Mouse (Mus musculus) B cell, adult 2 months (primary cell): ENCODE measurements around the gene Srrd.

Experiments used
- DNase-seq, 2 experiments: peaks; one replicate each; pipeline ENCODE4 v3.0.0; 2022

The Srrd gene

DNA sequence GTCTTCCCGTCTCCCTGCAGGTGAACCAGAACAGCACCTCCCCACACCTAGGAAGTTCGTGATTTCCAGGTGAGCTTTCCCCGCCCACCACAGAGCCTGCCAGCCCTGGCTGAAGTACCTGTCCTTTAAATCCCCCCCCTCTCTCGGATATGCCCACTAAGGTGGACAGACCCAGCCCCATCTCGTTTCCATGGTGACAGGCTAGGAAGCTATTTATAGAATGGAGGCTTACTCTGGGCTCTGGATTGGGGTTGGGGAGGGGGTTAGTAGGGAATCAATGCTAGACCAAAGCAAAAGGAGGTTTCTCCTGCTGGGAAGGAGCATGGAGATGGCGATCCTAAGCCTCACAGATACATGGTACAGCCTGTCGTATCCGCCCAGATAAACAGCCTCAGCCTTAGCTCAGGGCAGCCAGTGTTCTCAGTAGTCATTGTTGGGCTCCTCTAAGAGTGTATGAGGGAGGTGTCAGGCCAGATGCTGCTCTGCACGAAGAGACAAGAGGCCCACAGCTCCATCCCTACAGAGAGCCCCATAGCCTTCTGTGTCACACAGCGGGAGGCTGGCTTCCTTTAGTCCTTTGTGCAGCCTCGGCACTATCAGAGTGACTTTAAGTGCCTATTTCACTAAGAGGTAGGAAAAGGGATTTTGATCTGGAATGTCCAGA, 29.5 kb downstream of the Srrd start:
- no peak for DNase-seq

DNA sequence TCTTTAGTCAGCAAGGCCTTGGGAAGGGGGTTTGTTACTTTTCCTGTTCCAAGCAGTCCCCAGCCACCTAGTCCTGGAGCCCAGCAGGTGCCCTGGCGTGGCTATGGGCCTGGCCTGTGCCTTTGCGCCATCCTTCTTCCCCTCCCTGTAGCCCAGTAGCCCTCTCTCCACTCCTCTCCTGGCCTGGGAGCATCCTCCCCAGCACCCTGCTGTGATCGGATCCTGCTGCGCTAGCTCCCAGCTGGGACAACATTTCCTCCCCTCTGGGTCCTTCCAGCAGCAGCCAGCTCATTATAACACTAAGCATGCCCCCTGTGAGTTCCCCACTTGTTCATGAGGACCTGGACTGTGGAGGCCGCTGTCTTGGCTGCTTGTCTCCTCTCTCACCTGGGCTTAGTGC, 37.0 kb downstream of the Srrd start:
- no peak for DNase-seq

- DNase-seq: no peak
These were observed 40.5 kb downstream of the Srrd start for GRCm38 (mm10) chr5:112302310-112302709.

- DNase-seq: no peak
These were observed 41.1 kb downstream of the Srrd start for GRCm38 (mm10) chr5:112301694-112302093.

GRCm38 (mm10) chr5:112300721-112301308, 42.0 kb downstream of the Srrd start:
- DNase-seq: no peak

- no peak for DNase-seq
These were observed 42.7 kb downstream of the Srrd start for GRCm38 (mm10) chr5:112300112-112300511.

GRCm38 (mm10) chr5:112299399-112299798, 43.4 kb downstream of the Srrd start:
- DNase-seq: no peak

- DNase-seq: no peak
These were observed 44.4 kb downstream of the Srrd start for GRCm38 (mm10) chr5:112298226-112298988.

DNA sequence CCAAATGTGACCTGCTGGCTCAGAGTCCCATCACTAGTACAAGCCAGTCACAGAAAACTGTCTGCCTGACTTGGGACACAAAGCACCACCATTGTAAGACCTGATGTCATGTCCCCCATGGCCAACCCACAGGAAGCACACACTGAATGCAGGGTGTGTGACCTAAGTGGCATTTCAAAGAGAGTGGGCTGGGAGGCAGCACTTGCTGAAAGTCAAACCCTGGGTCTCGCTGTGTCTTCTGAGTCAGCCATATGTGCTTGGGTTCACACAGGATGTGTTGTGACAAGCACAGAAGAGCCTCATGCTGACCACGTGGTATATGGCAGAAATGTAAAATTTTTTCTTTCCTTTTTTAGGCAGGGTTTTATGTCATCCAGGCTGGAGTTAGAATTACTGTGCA, 45.6 kb downstream of the Srrd start:
- DNase-seq: peak; percentile 46 to 55

- DNase-seq: no peak
These were observed 46.2 kb downstream of the Srrd start for GRCm38 (mm10) chr5:112296404-112297181.

GRCm38 (mm10) chr5:112295564-112295963, 47.3 kb downstream of the Srrd start:
- no peak for DNase-seq

- no peak for DNase-seq
These were observed 47.7 kb downstream of the Srrd start for GRCm38 (mm10) chr5:112295162-112295561.

DNA sequence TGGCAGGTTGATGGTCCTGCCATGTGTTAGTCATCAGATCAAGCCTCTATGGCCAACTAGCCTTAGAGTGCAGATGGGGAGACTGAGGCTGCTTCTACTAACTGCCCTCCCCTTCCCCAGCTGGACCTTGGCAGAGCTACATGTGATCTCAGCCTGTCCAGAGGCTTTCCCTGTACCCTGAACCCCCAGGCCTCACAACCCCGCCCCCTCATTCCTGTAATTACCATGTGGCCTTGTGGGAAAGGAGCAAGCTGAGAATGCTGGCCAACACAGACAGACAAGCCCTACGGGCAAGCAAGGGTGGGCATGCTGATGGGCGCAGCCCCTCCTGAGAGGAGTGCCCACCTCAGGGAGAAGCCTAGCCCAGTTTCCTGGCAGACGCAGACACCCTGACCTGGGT, 48.1 kb downstream of the Srrd start:
- DNase-seq: no peak

DNA sequence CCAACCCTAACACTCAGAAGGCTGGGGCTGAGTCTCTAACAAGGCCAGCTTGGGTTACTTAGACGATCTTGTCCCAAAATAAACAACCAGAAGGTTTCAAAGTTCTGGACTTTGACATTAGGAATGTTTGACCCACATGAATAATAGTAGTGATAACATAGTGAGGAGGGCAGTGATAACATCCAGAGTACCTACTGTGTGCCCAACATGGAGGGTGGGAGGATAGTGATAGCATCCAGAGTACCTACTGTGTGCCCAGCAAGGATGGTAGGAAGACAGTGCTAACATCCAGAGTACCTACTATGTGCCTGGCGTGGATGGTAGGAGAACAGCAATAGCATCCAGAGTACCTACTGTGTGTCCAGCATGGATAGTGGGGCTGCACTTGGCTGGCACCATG, 49.0 kb downstream of the Srrd start:
- no peak for DNase-seq

DNA sequence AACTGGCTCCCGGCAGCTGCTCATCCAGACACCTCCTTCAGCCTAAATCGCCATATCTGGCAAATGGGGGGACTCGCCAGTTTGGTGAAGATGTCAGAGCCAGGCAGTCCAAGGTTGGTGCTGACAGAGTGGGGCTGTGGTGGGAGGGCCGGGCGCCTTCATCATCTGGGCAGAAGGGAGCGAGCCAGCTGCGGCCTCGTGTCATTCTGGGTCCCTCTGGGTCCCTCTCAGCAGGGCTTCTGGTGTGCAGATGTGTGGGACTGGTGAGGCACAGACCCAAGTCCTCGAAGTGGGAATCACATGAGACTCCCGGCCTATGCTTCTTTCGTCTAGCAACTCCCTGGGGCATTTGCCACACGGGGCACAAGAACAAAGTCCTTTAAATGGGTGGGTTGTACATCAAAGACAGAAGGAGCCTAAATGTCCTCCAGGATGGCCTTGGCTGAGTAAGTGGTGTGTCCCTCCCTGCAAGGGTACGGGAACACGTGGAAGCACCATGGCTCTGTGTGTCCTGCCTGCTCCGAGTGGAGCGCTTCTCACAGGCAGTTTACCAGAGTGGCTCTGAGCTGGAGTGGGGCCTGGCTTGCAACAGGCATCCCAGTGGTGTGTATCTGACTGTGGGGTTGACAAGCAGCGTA, 50.4 kb downstream of the Srrd start:
- DNase-seq: no peak

GRCm38 (mm10) chr5:112291866-112292265, 51.0 kb downstream of the Srrd start:
- peak; percentile 71 to 75 for DNase-seq

GRCm38 (mm10) chr5:112290536-112290880, 52.3 kb downstream of the Srrd start:
- no peak for DNase-seq

DNA sequence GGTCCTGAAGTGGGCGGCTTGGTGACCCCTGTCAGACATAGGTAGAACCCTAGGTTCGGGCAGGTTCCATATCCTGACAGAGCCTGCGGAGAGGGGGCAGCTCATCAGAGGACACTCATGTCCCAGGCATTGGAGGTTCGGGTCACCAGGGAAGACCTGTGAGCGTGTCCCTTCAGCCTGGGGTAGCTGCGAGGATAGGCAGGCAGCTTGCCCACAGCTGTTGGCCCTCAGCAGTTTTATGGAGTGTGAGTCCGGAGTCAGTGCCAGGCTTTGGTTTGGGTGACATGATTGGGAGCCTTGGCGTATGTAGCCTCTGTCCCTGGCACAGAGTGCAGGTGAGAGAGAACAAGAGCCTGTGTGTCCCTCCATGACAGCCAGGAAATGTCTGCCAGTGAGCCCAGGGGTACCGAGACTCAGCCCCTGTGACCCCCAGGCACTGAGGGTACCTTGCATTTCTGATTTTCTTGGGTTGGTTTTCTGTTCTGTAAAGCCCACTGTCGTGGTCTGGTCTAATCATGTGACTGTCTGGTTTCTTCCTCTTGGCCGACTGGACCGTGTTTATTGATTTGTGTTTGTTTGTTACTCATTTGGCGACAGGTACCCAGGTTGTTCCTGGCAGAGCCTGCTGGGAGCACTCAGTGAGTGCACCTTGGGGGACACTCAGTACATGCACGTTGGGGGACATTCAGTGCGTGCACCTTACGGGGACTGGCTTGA, 52.9 kb downstream of the Srrd start:
- no peak for DNase-seq

GRCm38 (mm10) chr5:112289236-112289635, 53.6 kb downstream of the Srrd start:
- DNase-seq: no peak

GRCm38 (mm10) chr5:112288193-112289141, 54.4 kb downstream of the Srrd start:
- DNase-seq: no peak

GRCm38 (mm10) chr5:112287652-112288051, 55.2 kb downstream of the Srrd start:
- DNase-seq: no peak
